Mouse (Mus musculus): ENCODE data around the gene Hoxd9.

The Hoxd9 gene

GRCm38 (mm10) chr2:74698201-74699052, 900 bp downstream of the Hoxd9 start:
- DNase-seq (ENCODE audit: low spot score in 2 of 2): no peak

GRCm38 (mm10) chr2:74699053-74699430, 1.5 kb downstream of the Hoxd9 start:
- DNase-seq (ENCODE audit: low spot score in 2 of 2): no peak

GRCm38 (mm10) chr2:74699664-74700545, 2.4 kb downstream of the Hoxd9 start:
- DNase-seq (ENCODE audit: low spot score in 2 of 2): no peak

GRCm38 (mm10) chr2:74700546-74701112, 3.1 kb downstream of the Hoxd9 start:
- no peak for DNase-seq (ENCODE audit: low spot score in 2 of 2)

- DNase-seq (ENCODE audit: low spot score in 2 of 2): peak; percentile 20 to 73
Measured at GRCm38 (mm10) chr2:74701949-74702819, 4.7 kb downstream of the Hoxd9 start.

- no peak for DNase-seq (ENCODE audit: low spot score in 2 of 2)
Measured at GRCm38 (mm10) chr2:74702820-74703219, 5.3 kb downstream of the Hoxd9 start.

GRCm38 (mm10) chr2:74703317-74703716, 5.8 kb downstream of the Hoxd9 start:
- no peak for DNase-seq (ENCODE audit: low spot score in 2 of 2)

GRCm38 (mm10) chr2:74703720-74704392, 6.3 kb downstream of the Hoxd9 start:
- no peak for DNase-seq (ENCODE audit: low spot score in 2 of 2)

GRCm38 (mm10) chr2:74704393-74704998, 7.0 kb downstream of the Hoxd9 start, which contains the start of gene Hoxd8:
TSS of gene Hoxd8 (plus strand) at chr2:74704615.
- DNase-seq (ENCODE audit: low spot score in 2 of 2): no peak

GRCm38 (mm10) chr2:74704999-74705466, 7.5 kb downstream of the Hoxd9 start:
- DNase-seq (ENCODE audit: low spot score in 2 of 2): no peak

- DNase-seq (ENCODE audit: low spot score in 2 of 2): no peak
Measured at GRCm38 (mm10) chr2:74705467-74706089, 8.1 kb downstream of the Hoxd9 start.

- no peak for DNase-seq (ENCODE audit: low spot score in 2 of 2)
Measured at GRCm38 (mm10) chr2:74706393-74706960, 8.9 kb downstream of the Hoxd9 start.

GRCm38 (mm10) chr2:74707599-74707998, 10.1 kb downstream of the Hoxd9 start:
- DNase-seq (ENCODE audit: low spot score in 2 of 2): no peak

GRCm38 (mm10) chr2:74708676-74709075, 11.1 kb downstream of the Hoxd9 start:
- DNase-seq (ENCODE audit: low spot score in 2 of 2): no peak

- DNase-seq (ENCODE audit: low spot score in 2 of 2): no peak
Measured at GRCm38 (mm10) chr2:74709465-74710419, 12.2 kb downstream of the Hoxd9 start.

- no peak for DNase-seq (ENCODE audit: low spot score in 2 of 2)
Measured at GRCm38 (mm10) chr2:74710929-74711543, 13.5 kb downstream of the Hoxd9 start.

- no peak for DNase-seq (ENCODE audit: low spot score in 2 of 2)
Measured at GRCm38 (mm10) chr2:74711721-74712621, 14.4 kb downstream of the Hoxd9 start, which contains the start of the genes Hoxd3 and Hoxd4. TSS of gene Hoxd3 (plus strand) at chr2:74711927. TSS of gene Hoxd4 (plus strand) at chr2:74711929.
